Mouse (Mus musculus) limb, embryonic 11.5 days (tissue): ENCODE measurements around the gene P3h1. TPM values are rescaled to one million over a fixed set of nuclear protein-coding genes. Genes with fewer than 3 reads are reported as not detected.

Experiments used
- ATAC-seq: fragments of 200-750 bp; cut with Nextera tagmentation; 2 replicates; pipeline ENCODE4 v1.8.0; 2017; ENCODE audit warnings: low read depth; ENCODE audit not compliant: insufficient number of reproducible peaks, low FRiP score, low TSS enrichment
- DNase-seq: peaks from one replicate; pipeline ENCODE4 v3.0.0-alpha.2; 2015; ENCODE audit warnings: low spot score
- H3K27ac ChIP-seq: fragments of 300-500 bp; sonication (generic); replicated peaks from 2 replicates; pipeline ENCODE4 v1.5.1; 2014; ENCODE audit warnings: low read depth, mild to moderate bottlenecking, low read length
- H3K27me3 ChIP-seq: fragments of 300-500 bp; sonication (generic); 2 replicates; pipeline ENCODE4 v1.6.1; 2014; ENCODE audit warnings: mild to moderate bottlenecking, low read length, mixed read lengths; ENCODE audit not compliant: control insufficient read depth, insufficient read depth
- H3K36me3 ChIP-seq: fragments of 300-500 bp; sonication (generic); 2 replicates; pipeline ENCODE4 v1.6.1; 2014; ENCODE audit warnings: mild to moderate bottlenecking, low read length, moderate library complexity, mixed read lengths; ENCODE audit not compliant: control insufficient read depth, insufficient read depth
- H3K4me1 ChIP-seq: fragments of 300-500 bp; sonication (generic); 2 replicates; pipeline ENCODE4 v1.6.1; 2014; ENCODE audit warnings: low read length, mixed read lengths; ENCODE audit not compliant: control insufficient read depth, insufficient read depth
- H3K4me2 ChIP-seq: fragments of 300-500 bp; sonication (generic); 2 replicates; pipeline ENCODE4 v1.6.1; 2014; ENCODE audit warnings: low read depth, mild to moderate bottlenecking, moderate library complexity; ENCODE audit not compliant: severe bottlenecking
- H3K4me3 ChIP-seq: fragments of 300-500 bp; sonication (generic); 2 replicates; pipeline ENCODE4 v1.5.1; 2014; ENCODE audit warnings: low read depth, low read length
- H3K9ac ChIP-seq: fragments of 300-500 bp; sonication (generic); 2 replicates; pipeline ENCODE4 v1.6.1; 2014; ENCODE audit warnings: mild to moderate bottlenecking, low read length
- H3K9me3 ChIP-seq: fragments of 300-500 bp; sonication (generic); 2 replicates; pipeline ENCODE4 v1.6.1; 2016; ENCODE audit warnings: low read length; ENCODE audit not compliant: control insufficient read depth
- WGBS: fragments of 180-500 bp; shearing (Covaris S2); extraction: QIAGEN DNeasy Blood & Tissue Kit; methylation state at CpG from one replicate; pipeline ENCODE4 v1.1.7; 2014; 5-methylcytosine and 5-hydroxymethylcytosine counted together
- polyA plus RNA-seq: library from polyadenylated mRNA; unstranded; fragments of >200 nt; fragmentation: Nextera tagmentation; extraction: Ambion mirVana; gene quantifications from 2 replicates; pipeline ENCODE4 v1.2.1, GENCODE M21; 2014

The P3h1 gene
- polyA plus RNA-seq, 1 experiment from 2014 or later: 21.9 TPM

- no peaks in the 10 kb centered on the region for H3K9me3 ChIP-seq
- 0 out of 2 replicates have a peak, but pooled peaks cover 2% of the 10 kb centered on the region for H3K4me1 ChIP-seq
- no peak overlapping the region for H3K27ac ChIP-seq
- DNase-seq: no peak
- H3K36me3 ChIP-seq: no peaks in the 10 kb centered on the region
- H3K9ac ChIP-seq: no peak overlapping the region
- H3K4me2 ChIP-seq: no peak overlapping the region
- WGBS: 89% methylated on average over 4 of the region's 4 CpGs
- no peaks in the 10 kb centered on the region for H3K27me3 ChIP-seq
- no peak overlapping the region for H3K4me3 ChIP-seq
- no peak for ATAC-seq
Observed at GRCm38 (mm10) chr4:119192757-119193156, 40.0 kb upstream of the P3h1 start.

GRCm38 (mm10) chr4:119194909-119195581, 37.7 kb upstream of the P3h1 start, which contains the start of gene Svbp:
Gene Svbp (plus strand): TSS chr4:119195306.
- under 1% methylated on average over 41 of the region's 47 CpGs for WGBS
- ATAC-seq: peak; percentile 93
- no peaks in the 10 kb centered on the region for H3K27me3 ChIP-seq

GRCm38 (mm10) chr4:119195582-119196320, 37.0 kb upstream of the P3h1 start:
- ATAC-seq: no peak; the same call in 1 of the 2 replicates
- H3K27ac ChIP-seq: no peak overlapping the region
- no peaks in the 10 kb centered on the region for H3K9me3 ChIP-seq
- no peaks in the 10 kb centered on the region for H3K27me3 ChIP-seq
- peak overlapping the region; percentile 75 for H3K9ac ChIP-seq
- H3K36me3 ChIP-seq: no peaks in the 10 kb centered on the region
- H3K4me1 ChIP-seq: 0 out of 2 replicates have a peak, but pooled peaks cover 2% of the 10 kb centered on the region
- WGBS: 13% methylated on average over 18 of the region's 18 CpGs
- H3K4me2 ChIP-seq: peak overlapping the region; percentile 54
- H3K4me3 ChIP-seq: peak overlapping the region; percentile 59
- DNase-seq: no peak

More at GRCm38 (mm10) chr4:119194909-119195581, 37.7 kb upstream of the P3h1 start, which contains the start of gene Svbp:
- H3K9ac ChIP-seq: peak within 1 kb of the TSS; percentile 75
- no peak within 1 kb of the TSS for H3K27ac ChIP-seq
- peak; percentile 95 for DNase-seq
- H3K9me3 ChIP-seq: no peaks in the 10 kb centered on the region
- H3K4me1 ChIP-seq: 0 out of 2 replicates have a peak, but pooled peaks cover 2% of the 10 kb centered on the region
- H3K4me2 ChIP-seq: peak within 1 kb of the TSS; percentile 54
- H3K4me3 ChIP-seq: peak within 1 kb of the TSS; percentile 59
- H3K36me3 ChIP-seq: no peaks in the 10 kb centered on the region

GRCm38 (mm10) chr4:119198105-119198504, 34.6 kb upstream of the P3h1 start:
- ATAC-seq: no peak
- 0 out of 2 replicates have a peak, but pooled peaks cover 2% of the 10 kb centered on the region for H3K4me1 ChIP-seq
- no peak overlapping the region for H3K4me3 ChIP-seq
- 87% methylated on average over 6 of the region's 6 CpGs for WGBS
- H3K36me3 ChIP-seq: no peaks in the 10 kb centered on the region
- H3K9me3 ChIP-seq: no peaks in the 10 kb centered on the region
- no peak for DNase-seq
- no peaks in the 10 kb centered on the region for H3K27me3 ChIP-seq
- H3K4me2 ChIP-seq: no peak overlapping the region
- H3K27ac ChIP-seq: no peak overlapping the region
- no peak overlapping the region for H3K9ac ChIP-seq

- DNase-seq: peak; percentile 67
- Histone ChIP-seq H3K4me3 (no peak overlapping the region), H3K4me2 (no peak overlapping the region), H3K9me3 (no peaks in the 10 kb centered on the region), H3K27ac (no peak overlapping the region), H3K4me1 (no peaks in the 10 kb centered on the region), H3K36me3 (no peaks in the 10 kb centered on the region), H3K27me3 (no peaks in the 10 kb centered on the region), H3K9ac (no peak overlapping the region)
- ATAC-seq: no peak
- WGBS: 18% methylated on average over 8 of the region's 8 CpGs
Observed at GRCm38 (mm10) chr4:119204672-119205071, 28.0 kb upstream of the P3h1 start.

- H3K9ac ChIP-seq: no peak overlapping the region
- no peak for DNase-seq
- no peak overlapping the region for H3K4me3 ChIP-seq
- H3K27me3 ChIP-seq: no peaks in the 10 kb centered on the region
- no peak for ATAC-seq
- no peaks in the 10 kb centered on the region for H3K4me1 ChIP-seq
- no peaks in the 10 kb centered on the region for H3K36me3 ChIP-seq
- no peak overlapping the region for H3K27ac ChIP-seq
- no peaks in the 10 kb centered on the region for H3K9me3 ChIP-seq
- 79% methylated on average over 8 of the region's 8 CpGs for WGBS
- no peak overlapping the region for H3K4me2 ChIP-seq
Observed at GRCm38 (mm10) chr4:119216667-119217066, 16.0 kb upstream of the P3h1 start.

- 0 out of 2 replicates have a peak, but pooled peaks have one; percentile 49 for ATAC-seq
Observed at GRCm38 (mm10) chr4:119218169-119218568, 14.5 kb upstream of the P3h1 start, which contains the start of gene Tmem269. Gene Tmem269 (minus strand): TSS chr4:119218217.

GRCm38 (mm10) chr4:119223696-119224095, 9.0 kb upstream of the P3h1 start:
- Histone ChIP-seq H3K9ac (no peak overlapping the region), H3K27me3 (no peaks in the 10 kb centered on the region), H3K9me3 (no peaks in the 10 kb centered on the region), H3K4me3 (no peak overlapping the region), H3K36me3 (peaks cover 10% of the 10 kb centered on the region), H3K4me1 (no peaks in the 10 kb centered on the region), H3K27ac (no peak overlapping the region), H3K4me2 (no peak overlapping the region)
- ATAC-seq (no peak), DNase-seq (no peak)
- WGBS: 92% methylated on average over 1 of the region's 1 CpGs

More at GRCm38 (mm10) chr4:119218169-119218568, 14.5 kb upstream of the P3h1 start, which contains the start of gene Tmem269:
- Histone ChIP-seq H3K9me3 (no peaks in the 10 kb centered on the region), H3K27me3 (no peaks in the 10 kb centered on the region), H3K36me3 (no peaks in the 10 kb centered on the region), H3K27ac (no peak within 1 kb of the TSS), H3K4me3 (no peak within 1 kb of the TSS), H3K9ac (no peak within 1 kb of the TSS), H3K4me1 (no peaks in the 10 kb centered on the region), H3K4me2 (no peak within 1 kb of the TSS)
- 11% methylated on average over 11 of the region's 11 CpGs for whole genome bisulfite sequencing
- peak; percentile 32 for DNase-seq
